Mouse (Mus musculus) granulocyte monocyte progenitor cell, adult 5-6 weeks (primary cell): ENCODE data around the gene Antxr1. TPM values are rescaled to one million over a fixed set of nuclear protein-coding genes. Genes with fewer than 3 reads are reported as not detected.
A peak's percentile ranks its signal among the peaks of the same experiment; 100 is the strongest.

ENCODE experiments used
- ATAC-seq: replicated peaks from 2 replicates; pipeline ENCODE4 v1.8.0; 2016; ENCODE audit warnings: mild to moderate bottlenecking, moderate TSS enrichment, inconsistent platforms; ENCODE audit not compliant: poor library complexity, severe bottlenecking
- total RNA-seq, 2 experiments: library from RNA; stranded (forward) in 1 of 2; stranded (reverse) in 1 of 2; fragments of 200-712, 200-1000 nt in 1 of 2; fragments of >200 nt in 1 of 2; fragmentation: Nextera tagmentation in 1 of 2; gene quantifications; 2 replicates each; pipeline ENCODE4 v1.2.3; 2014 to 2017

Antxr1 gene
- total RNA-seq, 2 experiments from 2014 or later, result 0.10 to 1.7 TPM

DNA sequence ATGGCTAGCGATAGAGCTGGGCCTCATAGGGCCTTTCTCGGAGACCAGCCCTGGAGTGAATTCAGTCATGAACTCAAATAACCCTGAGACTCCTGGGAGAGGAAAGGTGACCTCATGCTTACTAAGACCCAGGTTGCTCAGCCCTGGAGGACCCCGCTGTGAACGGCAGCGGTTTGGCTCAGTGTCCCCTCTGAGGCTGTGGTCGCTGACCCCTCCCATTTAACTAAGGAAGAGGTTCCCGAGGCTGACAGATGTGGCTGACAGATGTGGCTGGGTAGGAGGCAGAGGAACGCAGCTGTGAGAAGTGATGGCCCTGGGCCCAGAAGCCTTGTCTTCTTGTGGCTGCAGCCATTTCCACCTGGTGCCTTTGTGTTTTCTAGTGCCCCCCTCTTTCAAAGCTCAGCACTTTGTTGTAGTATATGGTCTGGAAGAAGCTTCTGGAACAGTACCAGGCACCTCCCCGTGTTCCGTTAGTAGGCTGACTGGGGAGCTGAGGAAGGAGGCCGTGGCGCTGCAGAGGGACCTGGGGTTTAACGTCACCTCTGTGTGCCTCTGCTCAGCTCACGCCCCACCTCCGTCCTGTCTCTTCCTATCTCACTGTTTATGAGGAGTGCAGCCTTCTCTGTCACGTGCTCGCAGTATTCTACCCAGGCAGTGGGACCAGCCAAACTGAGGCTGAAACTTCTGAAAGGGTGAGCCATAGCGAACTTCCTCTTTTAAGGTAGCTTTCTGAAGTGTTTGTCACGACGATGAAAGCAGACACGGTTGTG, 183.0 kb downstream of the Antxr1 start:
- ATAC-seq, result peak; percentile 95

GRCm38 (mm10) chr6:87151427-87151826, 184.2 kb downstream of the Antxr1 start:
- ATAC-seq, result no peak

DNA sequence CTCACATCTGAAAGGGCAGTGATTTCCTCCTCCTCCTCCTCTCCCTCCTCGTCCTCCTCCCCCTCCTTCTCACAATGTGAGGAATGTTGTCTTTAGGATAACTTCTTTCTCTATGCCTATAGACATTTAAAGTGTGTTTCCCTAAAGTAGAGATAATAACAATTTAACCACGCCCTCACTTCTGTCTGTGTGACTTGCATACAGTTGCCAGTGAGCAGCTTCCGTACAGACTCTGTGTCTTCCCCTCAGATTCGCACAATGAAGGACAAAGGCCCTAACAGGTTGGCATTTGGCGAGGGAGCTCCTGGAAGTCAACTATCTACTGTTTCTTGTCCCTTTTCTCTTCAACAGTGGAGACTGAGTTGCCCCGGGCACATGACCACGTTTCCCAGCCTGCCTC, 185.2 kb downstream of the Antxr1 start:
- no peak for ATAC-seq

DNA sequence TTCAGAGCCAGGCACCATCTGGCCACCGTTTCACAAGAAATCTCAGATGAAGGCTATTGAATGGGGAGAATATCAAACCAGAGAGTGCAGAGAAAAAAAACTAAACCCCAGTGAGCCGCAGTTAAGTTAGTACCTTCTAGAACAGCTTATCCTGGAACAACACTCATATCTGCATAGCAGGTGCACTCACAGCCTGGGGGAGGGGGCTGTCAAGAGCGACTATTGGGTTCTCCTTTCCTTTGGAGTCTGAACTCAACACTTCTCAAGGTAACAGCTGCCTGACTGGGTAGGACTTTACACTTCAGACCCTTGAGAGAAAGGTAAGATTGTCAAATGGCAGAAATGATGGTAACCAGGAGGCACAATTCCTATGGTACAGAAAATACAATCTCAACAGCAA, 187.7 kb downstream of the Antxr1 start:
- ATAC-seq, result no peak

DNA sequence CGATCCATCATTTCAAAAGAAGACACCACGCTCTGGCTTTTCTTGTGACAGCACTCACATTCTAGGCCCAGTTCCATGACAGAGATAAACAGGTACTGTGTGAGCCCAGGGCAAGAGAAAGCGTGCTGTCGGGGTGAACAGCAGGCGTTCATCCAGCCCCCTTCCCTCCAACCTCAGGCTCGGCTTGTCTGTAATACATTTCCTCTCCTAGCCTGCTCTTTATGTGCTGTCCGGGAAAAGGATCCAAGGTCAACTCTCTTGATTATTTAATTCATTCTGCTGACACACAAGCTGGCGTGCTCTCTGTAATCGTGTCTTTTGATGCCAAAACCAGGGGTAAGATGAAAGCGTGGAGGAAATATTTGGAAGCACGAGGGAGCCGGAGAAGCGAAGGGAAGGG, 192.0 kb downstream of the Antxr1 start:
- no peak for ATAC-seq

GRCm38 (mm10) chr6:87142239-87142638, 193.4 kb downstream of the Antxr1 start:
- no peak for ATAC-seq

- ATAC-seq, result no peak
These were observed 195.6 kb downstream of the Antxr1 start for GRCm38 (mm10) chr6:87139796-87140553.

- no peak for ATAC-seq
These were observed 197.1 kb downstream of the Antxr1 start for GRCm38 (mm10) chr6:87138479-87138878.

DNA sequence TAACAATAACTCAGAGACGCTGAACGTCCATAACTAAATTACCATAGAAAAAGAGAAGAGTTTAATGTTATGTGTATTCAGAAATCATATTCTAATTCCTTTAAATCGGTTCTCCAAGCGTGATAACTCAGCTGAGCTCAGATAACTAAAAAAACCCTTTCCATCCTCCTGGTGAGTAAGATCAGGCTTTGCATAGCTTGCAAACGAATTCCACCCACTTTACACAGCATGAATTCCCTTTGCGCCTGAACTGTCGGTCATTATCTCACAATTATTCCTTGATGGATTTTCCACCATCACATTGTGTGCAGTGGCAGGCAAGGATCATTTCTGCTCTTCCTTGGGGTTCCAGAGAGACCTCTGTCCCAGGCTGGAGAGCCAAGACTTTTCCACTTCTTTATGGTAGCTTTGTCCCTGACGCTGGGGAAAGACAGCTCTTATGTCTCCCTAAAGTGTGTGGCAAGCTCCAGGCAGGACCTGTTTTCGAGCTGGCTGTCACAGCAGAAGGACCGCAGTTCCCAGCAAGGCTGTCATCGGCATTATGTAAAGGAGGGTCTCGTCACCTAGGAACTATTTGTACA, 201.6 kb downstream of the Antxr1 start:
- no peak for ATAC-seq

- ATAC-seq, result no peak
These were observed 202.1 kb downstream of the Antxr1 start for GRCm38 (mm10) chr6:87133520-87133919.

DNA sequence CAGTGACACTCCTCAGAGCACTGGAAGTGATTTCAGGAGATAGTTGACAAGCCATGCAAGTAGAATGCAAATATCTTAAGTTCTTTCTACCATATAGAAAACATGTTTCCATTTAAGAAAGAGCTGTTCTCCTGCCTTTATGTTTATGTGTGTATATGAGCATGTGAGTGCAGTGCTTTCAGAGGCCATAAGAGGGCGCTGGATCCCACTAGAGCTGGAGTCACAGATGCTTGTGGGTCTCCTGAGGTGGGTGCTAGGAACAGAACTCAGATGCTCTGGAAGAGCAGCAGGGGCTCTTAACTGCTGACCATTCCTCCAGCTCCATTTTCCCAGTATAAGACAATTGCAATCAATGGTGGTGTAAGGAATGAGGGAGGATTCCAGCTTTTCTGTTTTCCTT, 204.5 kb downstream of the Antxr1 start:
- ATAC-seq, result no peak

DNA sequence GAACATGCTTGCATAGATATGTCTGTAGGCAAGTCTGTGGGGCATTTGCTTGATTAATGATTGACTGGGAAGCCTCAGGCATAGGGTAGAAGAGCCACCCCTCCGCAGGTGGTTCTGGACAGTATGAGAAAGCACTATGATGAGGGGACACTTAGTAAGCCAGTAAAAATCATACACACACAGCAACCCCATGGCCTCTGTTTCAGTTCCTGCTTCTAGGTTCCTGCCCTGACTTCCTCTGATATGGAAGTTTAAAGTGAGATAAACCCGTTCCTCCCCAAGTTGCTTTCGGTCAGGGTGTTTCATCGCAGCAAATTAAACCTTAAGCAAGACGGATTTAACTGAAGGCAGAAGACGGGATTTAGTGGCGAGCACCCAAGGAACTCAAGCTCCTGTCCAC, 205.0 kb downstream of the Antxr1 start:
- ATAC-seq, result peak; percentile 55

DNA sequence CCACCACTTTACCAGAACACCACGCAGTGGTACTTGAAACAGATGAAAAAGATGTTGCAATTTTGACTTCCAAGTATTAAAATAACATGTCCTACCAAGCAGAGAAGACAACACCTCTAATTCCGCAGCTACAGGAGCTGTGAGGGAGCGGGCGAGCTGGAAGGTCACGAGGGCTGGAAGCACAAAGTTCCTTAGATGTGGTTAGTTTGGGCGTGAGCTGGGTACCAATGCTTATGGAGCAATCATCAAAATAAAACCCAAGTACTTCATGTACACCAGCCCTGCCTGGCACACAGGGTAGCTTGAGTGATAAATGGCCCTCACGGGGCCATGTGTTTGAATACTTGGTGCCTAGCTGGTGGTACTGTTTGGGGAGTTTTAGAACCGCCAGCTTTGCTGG, 205.8 kb downstream of the Antxr1 start:
- ATAC-seq, result peak; percentile 37

GRCm38 (mm10) chr6:87127049-87127753, 208.4 kb downstream of the Antxr1 start:
- peak; percentile 44; the same call in 1 of the 2 replicates for ATAC-seq

- no peak for ATAC-seq
These were observed 211.6 kb downstream of the Antxr1 start for GRCm38 (mm10) chr6:87123973-87124372.

DNA sequence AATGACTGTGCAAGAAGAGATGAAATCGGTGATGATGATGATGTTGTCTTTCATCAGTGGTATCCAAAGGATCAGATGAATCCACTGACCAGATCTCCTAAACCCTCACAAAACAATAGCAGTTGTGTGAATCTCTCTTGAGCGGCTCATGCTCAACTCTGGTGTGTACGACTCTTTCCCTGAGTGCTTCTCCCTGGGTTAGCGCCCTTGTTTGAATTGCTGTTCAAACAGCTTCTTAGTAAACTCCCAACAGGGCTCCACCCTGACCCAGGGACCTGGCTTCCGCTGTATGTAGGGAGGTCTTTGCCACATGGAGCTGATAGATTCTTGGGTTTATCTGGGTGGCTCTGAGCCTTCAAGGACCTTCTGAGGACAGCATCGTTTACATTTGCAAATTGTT, 212.2 kb downstream of the Antxr1 start:
- ATAC-seq, result no peak

- ATAC-seq, result no peak
These were observed 213.7 kb downstream of the Antxr1 start for GRCm38 (mm10) chr6:87121961-87122360.

DNA sequence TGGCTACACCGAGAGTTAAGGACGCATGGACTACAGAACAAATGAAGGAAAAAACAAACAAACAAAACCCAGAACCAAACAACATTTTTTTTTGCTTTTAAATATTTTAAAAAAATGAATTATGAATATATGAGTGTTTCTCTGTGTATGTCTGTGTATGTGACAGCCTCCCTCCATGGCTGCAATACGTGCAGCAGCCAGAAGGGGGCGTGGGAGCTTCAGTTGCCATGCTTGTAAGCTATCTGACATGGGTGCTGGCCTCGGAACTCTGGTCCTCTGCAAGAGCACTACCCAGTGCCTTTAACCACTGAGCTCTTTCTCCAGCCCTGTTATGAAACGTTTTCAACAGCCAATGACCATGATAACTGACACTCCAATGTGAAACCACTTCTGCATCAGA, 215.0 kb downstream of the Antxr1 start:
- peak; percentile 42; the same call in 1 of the 2 replicates for ATAC-seq

GRCm38 (mm10) chr6:87119975-87120374, 215.6 kb downstream of the Antxr1 start:
- ATAC-seq, result no peak

DNA sequence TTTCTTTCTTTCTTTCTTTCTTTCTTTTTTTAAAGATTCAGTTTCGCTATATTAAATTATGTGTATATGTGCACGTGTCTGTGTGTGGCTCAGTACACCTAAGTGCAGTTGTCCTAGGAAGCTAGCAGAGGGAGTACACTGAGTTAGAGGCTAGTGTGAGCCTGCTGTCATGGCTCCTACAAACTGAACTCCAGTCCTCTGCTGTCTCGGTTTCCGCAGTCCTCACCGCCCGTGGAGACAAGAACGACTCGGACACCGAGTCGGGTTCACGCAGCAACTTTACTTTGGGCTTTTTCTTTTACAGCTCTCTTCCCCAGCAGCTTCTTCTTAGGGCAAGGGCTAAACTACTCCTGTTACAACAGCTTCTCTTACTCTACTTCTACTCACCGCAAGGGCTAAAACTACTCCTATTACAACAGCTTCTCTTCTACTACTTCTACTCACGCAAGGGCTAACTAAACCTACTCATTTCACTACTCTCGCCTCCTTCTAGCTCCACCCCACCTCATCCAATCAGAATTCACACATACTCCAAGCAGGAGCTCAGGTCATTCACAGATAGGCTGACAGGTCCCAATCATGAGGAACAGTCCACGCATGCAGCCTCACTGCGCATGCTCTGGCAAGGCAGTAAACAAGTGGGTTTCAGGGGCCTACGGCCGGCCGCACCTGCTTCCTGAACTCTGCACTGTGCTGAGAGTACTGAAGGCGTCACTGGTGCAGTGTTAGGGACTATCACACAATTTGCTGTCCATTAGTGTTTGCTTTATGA, 216.4 kb downstream of the Antxr1 start:
- ATAC-seq, result peak; percentile 67
